Mouse (Mus musculus) left cerebral cortex, adult 18-20 months (tissue): ENCODE results near the gene Hoxa9. TPM values are rescaled to one million over a fixed set of nuclear protein-coding genes. Genes with fewer than 3 reads are reported as not detected.

Experiments used
- DNase-seq, 2 experiments: peaks; one replicate each; pipeline ENCODE4 v3.0.0; 2021 to 2022; ENCODE audit warnings: low spot score in 2 of 2, mixed read lengths in 1 of 2
- total RNA-seq, 2 experiments: library from RNA; stranded (reverse); gene quantifications; 2 replicates each; pipeline ENCODE4 v1.2.3; 2021

The Hoxa9 gene
- total RNA-seq, 2 experiments from 2014 or later: not detected

DNA sequence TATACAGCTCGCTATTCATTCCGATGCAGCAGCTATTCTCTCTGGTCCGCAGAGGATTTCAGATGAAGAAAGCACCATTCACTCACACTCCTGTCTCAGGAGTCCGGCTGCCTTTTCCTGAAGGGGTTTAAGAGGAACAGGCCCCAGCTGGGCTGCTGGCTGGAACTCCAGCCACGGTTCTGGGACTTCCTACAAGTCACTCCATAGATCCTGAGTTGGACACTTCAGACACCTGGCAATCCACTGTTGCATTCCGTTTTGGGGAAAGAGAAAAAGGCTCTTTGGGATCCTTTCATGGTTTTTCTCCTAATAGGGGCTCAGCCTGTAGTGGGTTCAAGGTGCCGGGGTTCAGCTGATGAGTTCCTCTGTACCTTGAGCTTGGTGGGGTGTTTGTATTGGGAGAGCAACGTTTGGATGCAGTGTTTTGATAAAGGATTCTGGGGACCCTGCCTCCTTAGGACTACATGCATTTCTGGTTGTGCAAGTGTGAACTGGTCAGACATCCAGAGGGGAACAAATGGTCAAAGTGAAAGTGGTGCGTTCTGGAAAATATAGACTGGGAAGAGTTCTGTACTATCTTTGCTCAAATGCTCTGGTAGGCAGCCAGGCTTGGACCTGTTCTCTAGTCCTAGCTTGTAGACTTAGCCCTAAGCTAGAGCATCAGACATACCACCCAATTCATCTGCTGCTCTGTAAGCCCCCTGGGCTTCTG, 31.0 kb upstream of the Hoxa9 start:
- no peak for DNase-seq

DNA sequence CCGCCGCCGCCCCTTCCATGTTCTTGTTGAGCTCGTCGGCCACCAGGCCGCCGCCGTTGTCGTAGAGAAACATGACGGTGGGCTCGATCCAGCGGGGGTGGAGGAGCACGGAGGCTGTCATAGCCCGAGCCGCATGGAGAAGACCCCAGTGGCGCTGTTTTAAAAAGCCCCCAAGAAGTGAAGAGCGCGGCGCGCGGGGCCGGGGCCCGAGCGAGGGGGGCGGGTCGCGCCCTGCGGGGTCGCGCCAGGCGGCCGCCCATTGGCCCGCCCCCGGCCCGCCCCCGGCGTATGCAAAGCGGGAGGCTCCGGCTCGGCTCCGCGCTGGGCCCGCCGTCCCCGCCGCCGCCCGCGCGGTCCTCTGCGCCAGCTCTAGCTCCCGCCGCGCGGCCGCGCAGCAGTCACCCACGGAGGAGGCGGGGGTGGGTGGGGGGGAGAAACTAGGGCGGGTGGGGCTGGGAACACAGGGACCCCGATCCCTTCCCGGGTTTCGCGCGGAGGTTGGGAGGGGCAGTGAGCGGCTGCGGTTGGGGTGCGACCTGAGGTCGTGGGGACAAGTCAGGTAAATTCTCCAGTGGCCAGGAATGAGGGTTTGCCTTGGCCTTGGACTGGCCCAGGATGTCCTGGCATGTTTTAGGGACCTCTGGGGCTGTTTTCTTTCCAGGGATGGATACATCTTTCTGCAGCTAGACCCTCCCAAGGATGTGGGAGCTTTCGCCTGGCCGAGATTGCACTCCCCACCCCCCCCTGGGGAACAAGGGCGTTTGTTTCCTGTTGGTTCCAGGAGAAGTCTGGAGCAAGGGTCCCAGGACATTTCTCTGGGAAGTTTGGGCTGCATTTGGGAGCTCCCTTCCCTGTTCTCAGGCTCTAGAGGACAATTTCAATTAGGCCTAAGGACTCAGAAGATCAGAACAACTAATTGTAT, 30.0 kb upstream of the Hoxa9 start, which contains the start of gene Hoxa13:
Hoxa13 (minus strand) TSS at position 227 of the 922 bp plus-strand sequence.
- DNase-seq: no peak

DNA sequence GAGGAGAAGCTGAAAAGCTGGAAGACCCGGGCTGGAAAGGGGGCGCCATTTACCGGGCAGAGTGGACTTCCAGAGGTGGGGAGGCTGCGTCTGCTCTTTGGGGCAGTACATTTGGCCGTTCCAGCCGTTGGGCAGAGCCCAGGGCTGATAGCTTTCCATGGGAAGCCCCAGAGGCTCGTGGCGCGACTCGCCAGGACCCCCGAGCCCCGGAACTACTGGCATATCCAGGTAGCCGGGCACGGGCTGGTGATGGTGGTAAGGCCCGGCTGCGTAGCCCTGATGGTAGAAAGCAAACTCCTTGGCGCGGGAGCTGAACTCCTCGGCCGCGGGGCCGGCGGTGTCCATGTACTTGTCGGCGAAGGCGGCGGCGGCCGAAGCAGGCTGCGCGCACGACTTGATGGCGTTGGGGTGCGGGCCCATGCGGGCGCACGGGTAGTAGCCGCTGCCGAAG, 28.9 kb upstream of the Hoxa9 start:
- no peak for DNase-seq

DNA sequence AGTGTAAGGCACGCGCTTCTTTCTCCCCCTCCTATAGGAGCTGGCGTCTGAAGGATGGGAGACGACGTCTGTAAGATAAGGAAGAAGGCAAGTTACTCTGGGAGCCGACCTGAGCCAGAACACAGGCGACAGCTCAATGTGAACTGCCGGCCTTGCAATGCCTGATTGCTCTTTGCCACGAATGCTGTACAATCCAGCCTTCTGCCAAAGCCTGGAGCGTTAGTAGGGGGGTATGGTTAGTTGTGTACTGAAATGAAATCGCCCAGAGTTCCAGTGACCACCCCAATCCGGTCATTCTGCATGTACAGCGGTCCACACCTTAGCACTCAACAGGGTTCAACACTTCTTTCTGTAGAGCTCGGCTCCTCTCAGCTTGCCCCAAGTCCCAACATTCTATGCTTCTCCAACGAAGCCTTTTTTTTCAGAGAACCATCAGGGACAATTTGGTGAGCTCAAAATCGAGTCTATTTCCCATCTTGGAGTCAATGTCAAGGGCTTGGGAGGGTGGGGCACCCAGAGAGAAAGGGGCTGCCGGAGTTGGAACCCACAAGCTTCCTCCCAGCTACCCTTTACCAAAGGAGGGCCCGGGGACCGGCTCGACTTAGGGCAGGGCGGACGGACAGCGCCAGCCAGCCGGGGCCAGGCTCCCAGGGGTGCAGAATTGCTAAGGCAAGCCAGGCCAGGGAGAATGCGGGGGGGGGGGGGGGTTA, 28.3 kb upstream of the Hoxa9 start:
- no peak for DNase-seq

DNA sequence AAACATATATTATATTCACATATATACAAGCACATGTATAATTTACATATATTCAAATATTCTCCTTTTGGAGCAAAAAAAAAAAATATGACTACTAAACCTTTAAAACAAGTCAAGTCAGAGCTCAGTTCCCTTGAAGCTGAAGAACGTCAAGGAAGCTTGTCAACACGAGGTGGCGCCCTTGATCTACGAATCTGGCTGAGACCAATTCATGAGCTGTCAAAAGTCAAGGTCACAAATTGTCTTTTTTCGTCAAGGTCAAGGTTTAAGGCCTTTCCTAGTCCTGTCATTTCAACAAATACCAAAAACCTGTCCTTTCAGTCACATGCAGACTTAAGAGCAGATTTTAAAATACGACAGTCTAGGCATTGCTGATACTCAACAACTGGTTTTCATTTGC, 26.1 kb upstream of the Hoxa9 start:
- DNase-seq: peak; percentile 67 to 80

DNA sequence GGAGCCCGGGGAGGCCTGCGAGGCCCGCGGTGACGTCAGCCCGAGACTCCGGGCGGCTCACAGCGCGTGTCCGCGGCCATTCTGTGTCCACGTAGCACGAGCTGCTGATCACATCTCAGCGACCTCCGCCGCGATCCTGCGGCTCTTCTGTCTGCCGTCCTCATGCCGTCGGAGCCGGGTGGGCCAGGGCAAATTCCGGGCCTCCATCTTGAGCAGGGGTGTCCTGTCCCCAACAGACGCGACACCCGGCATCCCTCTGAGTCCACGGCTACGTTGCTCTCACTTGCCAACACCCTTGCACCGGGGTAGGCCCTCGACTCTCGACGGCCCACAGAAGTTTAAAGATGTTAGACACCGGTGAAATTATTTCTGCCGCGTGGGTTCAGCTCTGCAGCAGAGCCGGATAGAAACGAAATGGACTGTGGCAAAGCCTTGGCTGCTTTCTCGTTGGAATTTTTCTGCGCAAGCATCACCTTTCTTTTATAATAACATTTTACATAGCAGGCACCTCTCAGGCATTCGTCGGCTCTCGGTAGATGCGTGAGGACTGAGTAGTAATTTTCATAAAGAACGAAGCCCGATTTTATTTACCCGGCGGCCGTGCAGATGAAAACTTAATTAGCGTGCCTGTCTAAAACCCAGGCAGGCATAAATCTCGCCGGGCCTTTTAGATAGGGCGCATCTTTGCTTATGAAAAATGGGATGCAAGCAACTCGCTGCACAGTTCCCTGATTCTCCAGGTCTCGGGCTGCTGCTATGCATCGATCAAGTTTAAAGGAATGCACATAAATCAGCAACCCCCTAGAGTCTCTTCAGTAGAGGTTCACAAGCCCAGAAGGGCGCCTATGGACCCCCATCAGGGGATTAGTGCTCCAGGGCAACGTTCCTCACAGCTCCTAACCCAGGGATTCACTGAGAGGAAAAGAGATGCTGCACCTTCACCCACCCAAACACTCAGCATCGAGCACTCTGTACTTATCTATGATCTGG, 22.9 kb upstream of the Hoxa9 start:
- no peak for DNase-seq

DNA sequence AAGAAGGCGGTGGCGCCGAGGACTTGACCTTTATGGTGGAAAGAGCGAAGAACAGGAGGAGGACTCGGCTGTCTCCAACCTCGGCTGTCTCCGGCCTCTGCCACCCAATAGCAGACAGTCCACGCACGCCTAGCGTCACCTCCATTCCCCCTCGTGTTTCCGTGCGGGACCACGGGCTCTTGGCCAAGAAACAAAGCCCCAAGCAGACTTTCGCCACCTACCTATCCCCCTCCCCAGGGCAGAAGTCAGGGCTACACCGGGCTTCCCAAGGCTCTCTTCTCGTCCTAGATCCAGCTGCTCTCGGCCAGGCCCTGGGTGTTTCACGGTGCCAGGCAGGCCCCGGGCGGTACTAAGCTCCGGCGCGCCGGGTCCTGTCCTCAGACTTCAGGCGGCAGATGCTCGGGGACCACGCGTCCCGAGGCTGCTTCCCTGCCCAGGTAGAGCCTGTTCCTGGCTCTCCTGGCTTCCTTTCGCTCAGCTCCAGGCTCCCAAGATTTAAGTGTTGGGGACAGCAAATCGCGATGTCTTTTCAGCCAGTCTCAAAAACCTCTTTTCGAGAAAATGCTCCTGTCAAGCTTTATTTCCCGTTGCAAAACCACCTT, 22.0 kb upstream of the Hoxa9 start:
- DNase-seq: no peak

DNA sequence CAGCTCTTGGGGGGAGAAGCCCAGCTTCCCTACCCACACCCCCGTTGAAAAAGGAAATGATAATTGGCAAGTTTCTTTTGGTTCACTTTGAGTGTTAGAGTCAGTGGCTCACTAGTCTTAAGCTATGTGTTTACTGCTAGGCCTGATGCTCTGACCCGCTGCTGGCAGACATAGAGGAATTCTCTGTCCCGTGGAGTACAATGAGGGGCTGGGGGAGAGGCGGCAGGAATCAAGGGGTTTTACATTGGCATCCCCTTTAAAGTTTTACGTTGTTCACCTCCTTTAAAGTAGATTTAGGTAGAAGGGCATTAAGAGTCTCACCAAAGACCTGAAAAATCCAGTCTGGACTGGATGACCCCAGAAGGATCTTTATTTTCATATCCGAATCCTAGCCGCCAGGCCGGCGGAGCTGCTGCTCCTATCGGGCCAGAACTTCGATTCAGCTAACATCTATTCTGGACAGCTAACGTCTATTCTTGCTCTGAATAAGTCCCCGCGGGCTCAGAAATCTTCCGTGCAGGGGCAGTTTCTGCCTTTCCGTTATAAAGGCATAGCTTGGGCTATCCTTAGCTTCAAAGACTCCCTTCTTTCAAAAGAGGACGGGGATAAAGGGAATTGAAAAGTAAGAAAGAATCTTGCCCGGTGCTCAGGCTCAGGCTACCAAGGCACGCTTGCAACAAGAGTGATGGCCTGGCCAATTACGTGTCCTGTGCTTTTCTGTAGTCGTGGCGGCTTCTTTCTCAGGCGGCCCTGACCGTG, 21.3 kb upstream of the Hoxa9 start:
- DNase-seq: no peak

DNA sequence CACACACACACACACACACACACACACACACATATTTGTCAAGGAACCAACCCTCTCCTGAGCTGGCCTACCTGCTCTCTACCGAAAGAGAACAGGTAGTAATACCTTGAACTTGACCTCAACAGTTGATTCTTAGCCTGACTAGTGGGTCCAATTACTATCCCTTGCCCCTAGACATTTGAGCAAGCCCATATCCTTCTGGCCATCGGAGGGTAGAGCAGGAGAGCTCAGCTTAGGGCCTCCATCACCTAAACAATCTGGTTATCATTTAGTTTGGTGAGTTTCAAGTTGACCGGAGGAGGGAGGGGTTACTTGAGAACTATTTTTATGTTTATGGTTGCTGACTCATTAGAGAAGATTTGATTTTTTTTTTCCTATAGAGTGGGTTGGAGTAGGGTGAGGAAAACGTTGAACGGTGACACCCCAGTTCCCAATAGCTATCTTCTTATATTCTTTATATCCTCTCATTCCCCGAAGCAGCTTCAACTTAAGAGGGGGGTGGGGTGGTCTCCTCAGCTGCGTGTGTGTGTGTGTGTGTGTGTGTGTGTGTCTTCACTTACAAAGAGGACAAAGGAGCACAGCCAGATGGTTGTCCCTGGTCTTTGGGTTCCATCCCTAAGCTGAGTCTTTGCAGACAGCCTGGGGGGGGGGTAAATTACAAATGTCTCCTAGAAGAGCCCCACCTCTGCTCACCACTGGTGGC, 20.4 kb upstream of the Hoxa9 start:
- no peak for DNase-seq

DNA sequence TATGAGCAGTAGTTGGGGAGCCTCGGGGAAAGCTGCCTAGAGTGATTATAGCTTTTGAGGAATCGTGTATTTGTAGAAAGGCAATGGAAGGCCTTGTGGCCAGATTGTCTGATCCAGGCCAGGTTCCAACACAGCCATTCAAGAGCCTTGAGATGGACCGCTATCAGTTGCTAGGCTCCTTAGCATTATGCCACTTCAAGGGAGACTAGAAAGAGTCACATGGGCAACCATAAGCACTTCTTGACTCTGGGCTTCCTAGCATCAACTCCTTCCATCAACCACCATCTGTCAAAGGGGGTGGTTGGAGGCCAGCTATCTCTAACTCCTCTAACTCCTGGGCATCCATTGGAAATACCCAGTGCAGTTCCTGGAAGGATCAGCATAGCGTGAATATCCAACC, 18.9 kb upstream of the Hoxa9 start:
- no peak for DNase-seq

DNA sequence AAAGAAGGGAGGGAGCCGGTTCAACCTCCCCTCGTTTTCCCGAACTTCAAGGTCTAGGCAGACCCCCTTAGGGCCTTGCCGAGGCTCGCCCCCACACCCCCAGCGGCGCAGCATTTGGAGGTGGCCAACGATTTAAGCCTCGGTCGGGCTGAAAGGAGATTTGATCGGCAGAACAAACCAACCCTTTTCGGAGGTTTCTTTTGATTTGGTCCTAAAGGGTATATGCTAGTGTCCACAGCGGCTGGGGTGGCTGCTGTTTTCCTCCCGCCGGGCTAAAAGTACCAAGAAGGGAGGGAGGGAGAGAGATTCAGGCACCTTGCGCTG, 18.5 kb upstream of the Hoxa9 start:
- DNase-seq: no peak

DNA sequence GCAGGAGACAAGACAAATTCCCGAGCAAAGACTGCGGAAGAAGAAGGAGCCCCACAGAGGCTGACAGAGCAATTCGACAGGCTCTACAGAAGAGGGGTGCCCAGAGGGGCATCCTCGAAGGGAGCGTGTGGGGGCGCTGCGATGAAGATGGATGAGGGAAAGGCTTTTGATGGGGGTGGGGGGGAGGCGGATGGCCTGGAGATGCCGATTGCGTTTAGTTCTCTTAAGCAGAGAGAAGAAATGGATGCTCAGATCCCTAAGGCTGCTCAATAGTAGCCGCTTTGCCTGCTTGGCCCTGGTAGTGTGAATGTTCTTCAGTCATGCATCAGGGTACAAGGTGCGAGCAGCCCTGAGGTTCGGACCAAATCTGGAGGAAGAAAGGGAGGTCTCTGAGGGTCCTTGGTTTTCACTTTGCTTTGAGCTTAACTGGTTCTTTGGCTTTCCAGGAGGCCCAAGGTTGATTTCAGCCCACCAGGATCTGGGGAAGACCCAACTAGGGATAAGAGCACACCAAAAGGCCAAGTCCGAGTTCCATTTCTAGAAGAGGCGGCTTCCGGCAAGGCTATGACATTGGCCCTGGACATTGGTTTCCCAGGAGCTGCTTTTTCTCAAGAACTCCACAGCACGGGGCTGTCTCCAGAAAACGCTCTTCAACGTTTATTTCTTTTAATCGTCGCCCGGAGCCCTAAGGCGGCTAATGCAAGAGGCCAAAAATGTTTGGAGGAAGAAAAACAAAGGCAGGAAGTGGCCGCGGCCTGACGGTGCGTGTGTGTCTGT, 17.9 kb upstream of the Hoxa9 start:
- DNase-seq: no peak

DNA sequence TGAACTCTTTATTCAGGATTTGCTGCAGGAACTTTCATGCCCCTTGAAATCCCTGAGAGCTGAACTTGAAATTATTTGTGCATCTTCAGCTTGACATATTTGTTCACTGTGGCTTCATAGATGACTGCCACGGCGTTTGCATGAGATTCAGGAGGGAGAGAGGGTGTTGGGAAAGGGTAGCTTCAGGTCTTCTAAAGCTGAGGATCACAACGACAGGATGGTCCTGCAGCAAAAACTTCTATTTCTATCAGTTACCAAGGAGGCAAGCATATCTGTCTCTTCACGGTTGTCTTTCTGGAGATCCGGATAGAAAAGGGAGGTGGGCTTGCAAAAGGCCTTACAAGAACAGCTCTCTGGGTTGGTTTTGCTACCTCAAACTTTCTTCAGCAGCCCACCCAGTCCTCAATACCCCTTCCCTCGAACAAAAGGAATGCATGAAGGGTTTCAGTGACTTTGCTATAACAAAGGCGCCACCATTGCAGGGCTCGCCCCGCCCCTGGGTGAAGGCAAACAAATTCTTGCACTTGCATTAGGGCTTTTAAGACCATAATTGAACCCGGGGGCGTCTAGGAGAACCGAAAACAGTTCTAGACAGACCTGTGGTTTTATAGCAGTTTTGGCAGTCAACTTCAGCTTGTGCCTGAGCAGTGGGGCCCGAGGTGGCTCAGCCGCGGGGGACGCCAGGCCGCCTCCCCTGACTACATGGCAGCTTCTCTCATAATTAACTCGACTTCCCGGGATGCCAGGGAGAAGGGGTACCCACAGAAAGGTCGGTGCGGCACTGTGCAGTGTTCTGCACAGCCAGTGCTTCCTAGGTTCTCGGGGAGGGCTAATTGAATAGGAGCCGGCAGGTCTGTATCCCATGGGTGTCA, 17.1 kb upstream of the Hoxa9 start:
- no peak for DNase-seq

DNA sequence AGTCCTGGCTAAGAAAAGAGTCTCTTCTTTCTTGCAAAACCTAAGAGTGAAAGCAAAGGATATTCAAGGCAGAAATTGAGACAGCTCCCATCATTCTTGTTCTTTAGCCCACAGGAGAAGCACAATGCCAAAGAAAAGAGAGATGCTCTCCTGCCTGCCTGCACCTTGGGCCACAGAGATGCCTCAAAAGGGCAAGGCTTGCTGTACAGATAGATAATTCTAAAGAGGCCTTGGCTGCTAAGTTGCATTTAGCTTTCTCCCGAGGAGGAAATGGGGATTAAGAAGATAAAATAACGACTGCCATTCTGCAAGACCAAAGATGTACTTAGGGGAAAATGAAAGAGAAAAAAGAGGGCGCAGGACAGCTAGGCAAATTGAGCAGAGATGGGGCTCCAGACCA, 16.0 kb upstream of the Hoxa9 start:
- DNase-seq: no peak

DNA sequence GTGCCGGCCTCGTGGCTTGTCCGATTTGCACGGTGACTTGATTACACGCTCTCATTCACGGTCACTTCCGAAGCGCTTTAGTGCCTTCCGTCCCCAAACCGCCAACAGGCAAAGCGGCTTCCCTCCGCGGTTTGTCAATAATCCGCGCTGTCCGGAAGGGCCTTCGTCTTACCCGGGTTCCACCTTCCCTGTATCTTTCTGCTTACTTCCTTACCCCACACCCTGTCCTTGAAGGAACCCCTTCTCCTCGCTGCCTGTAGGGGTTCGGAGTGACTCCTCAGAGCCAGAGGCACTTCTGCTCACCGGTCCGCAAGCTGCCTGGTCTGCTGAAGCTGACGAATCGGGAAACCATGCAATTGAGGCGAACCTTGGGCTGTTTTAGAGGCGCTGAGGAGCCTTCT, 15.5 kb upstream of the Hoxa9 start:
- no peak for DNase-seq

DNA sequence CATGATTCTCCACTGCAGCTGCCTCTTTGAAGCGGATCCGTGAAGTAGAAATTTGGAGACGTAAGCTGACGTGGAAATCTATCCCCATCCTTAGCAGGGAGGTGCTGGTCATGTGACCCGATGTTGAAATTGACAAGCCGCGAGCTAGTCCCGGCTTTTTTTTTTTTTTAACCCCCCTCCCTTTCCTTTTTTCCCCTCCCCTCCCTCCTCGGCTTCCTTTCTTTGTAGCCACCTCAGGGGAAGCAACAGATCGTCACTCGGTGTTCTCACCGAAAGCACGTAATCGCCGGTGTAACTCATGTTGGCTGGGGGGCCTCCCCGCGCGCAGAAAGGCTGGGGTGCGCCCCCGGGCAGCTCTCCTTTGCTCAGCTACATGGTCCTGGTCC, 14.9 kb upstream of the Hoxa9 start, which contains the start of gene Hoxa11:
Hoxa11 (minus strand) TSS at position 54 of the 386 bp plus-strand sequence.
- DNase-seq: no peak
